8 mouse cellular contexts compared by ENCODE assay signal in genomic region chr9:58535447-58536134, GRCm38 (mm10). TPM values are rescaled to one million over a fixed set of nuclear protein-coding genes. Genes with fewer than 3 reads are reported as not detected.
DNase-seq lines count a peak whose midpoint lies in the region; ATAC-seq and TF ChIP-seq lines count a peak whose summit lies in the region.

No protein-coding gene starts in this region.

- no peak for TF ChIP-seq POLR2A in cortical plate, adult 2 months (IDR thresholded peaks at IDR 0.05; ENCODE audit: extremely low read depth, insufficient read depth, low read length)

- TF ChIP-seq CTCF in G1E (IDR thresholded peaks at IDR 0.05; ENCODE audit: low read depth, low read length): peak; percentile 39; the same call in 1 of the 2 replicates
- TF ChIP-seq CTCF in cortical plate, adult 2 months (IDR thresholded peaks at IDR 0.05; ENCODE audit: extremely low read depth, insufficient read depth, low read length): peak; percentile 57

- peaks cover 5% of the 10 kb centered on the region for H3K9me3 ChIP-seq in G1E (replicated peaks)
- no peaks in the 10 kb centered on the region for H3K9me3 ChIP-seq in hindbrain, embryonic 16.5 days (ENCODE audit: control insufficient read depth, low read length)

- 76% methylated on average over 20 of the region's 20 CpGs for WGBS in hindbrain, embryonic 16.5 days

- ATAC-seq in G1E (ENCODE audit: extremely low read depth, insufficient number of reproducible peaks, low FRiP score, poor library complexity, severe bottlenecking): no peak
- ATAC-seq in hindbrain, embryonic 16.5 days: peak; percentile 57; the same call in 1 of the 2 replicates
- ATAC-seq in monocyte, adult 5-6 weeks (replicated peaks; ENCODE audit: insufficient number of reproducible peaks, low FRiP score, low TSS enrichment, poor library complexity, severe bottlenecking): peak; percentile 48; the same call in 1 of the 2 replicates

- H3K9ac ChIP-seq in hindbrain, embryonic 16.5 days (ENCODE audit: low read depth, low read length): no peak overlapping the region

- no peak overlapping the region for H3K4me3 ChIP-seq in G1E (ENCODE audit: low read depth, low read length)
- H3K4me3 ChIP-seq in cortical plate, adult 2 months (ENCODE audit: insufficient read depth, low read length): no peak overlapping the region
- H3K4me3 ChIP-seq in hindbrain, embryonic 16.5 days (ENCODE audit: low read length): no peak overlapping the region

- peaks cover 35% of the 10 kb centered on the region for H3K4me1 ChIP-seq in G1E (ENCODE audit: insufficient read depth, low read depth, low read length)
- H3K4me1 ChIP-seq in cortical plate, adult 2 months (ENCODE audit: control insufficient read depth, insufficient read depth, low read length): no peaks in the 10 kb centered on the region
- H3K4me1 ChIP-seq in hindbrain, embryonic 16.5 days (ENCODE audit: control insufficient read depth, insufficient read depth, low read depth, low read length): 0 out of 2 replicates have a peak, but pooled peaks cover 3% of the 10 kb centered on the region

- DNase-seq in kidney, postnatal 10 days: peak; percentile 51
- no peak for DNase-seq in kidney, adult 11 months
- DNase-seq in G1E (ENCODE audit: low spot score): no peak
- DNase-seq in urinary bladder, postnatal 10 days (ENCODE audit: low spot score): no peak
- DNase-seq in adrenal gland, adult (ENCODE audit: inconsistent age in 2 of 2, low spot score in 1 of 2): no peak

- H3K36me3 ChIP-seq in G1E (replicated peaks): no peaks in the 10 kb centered on the region
- peaks cover 11% of the 10 kb centered on the region for H3K36me3 ChIP-seq in hindbrain, embryonic 16.5 days (ENCODE audit: control insufficient read depth, insufficient read depth, low read length)

- H3K4me2 ChIP-seq in hindbrain, embryonic 16.5 days (ENCODE audit: low read length): no peak overlapping the region

- no peak overlapping the region for H3K27ac ChIP-seq in cortical plate, adult 2 months (ENCODE audit: insufficient read depth, low read length)
- no peak overlapping the region for H3K27ac ChIP-seq in hindbrain, embryonic 16.5 days (ENCODE audit: low read depth, low read length)

- peaks cover 40% of the 10 kb centered on the region for H3K27me3 ChIP-seq in G1E (ENCODE audit: insufficient read depth, low read length)
- H3K27me3 ChIP-seq in hindbrain, embryonic 16.5 days (replicated peaks; ENCODE audit: control insufficient read depth, insufficient read depth, low read length): no peaks in the 10 kb centered on the region

RNA-seq across cellular contexts. Expression of gene Cd276, which starts 19.6 kb away (rescaled TPM):
- total RNA-seq in G1E (2014; fragmentation: Nextera tagmentation) (0.38 and 0.87 TPM in 2 replicates), G1E (2017) (0.16 and 0.17 TPM in 2 replicates)
- 0.19 and 0.28 TPM in 2 replicates for polyA plus RNA-seq in G1E (2012)
- polyA plus RNA-seq in cortical plate, adult 2 months (2012; rRNA removed): 9.0 and 9.2 TPM in 2 replicates
- 24.6 and 33.7 TPM in 2 replicates for polyA plus RNA-seq in hindbrain, embryonic 16.5 days (2015; fragmentation: Nextera tagmentation; extraction: Ambion mirVana)
- total RNA-seq in monocyte, adult 5-6 weeks (2017): 0.29 to 7.2 TPM (median 0.53 TPM) in 3 replicates

RNA-seq across cellular contexts. Expression of gene Nptn, which starts 46.4 kb away (rescaled TPM):
- total RNA-seq in G1E (2014; fragmentation: Nextera tagmentation) (118 and 124 TPM in 2 replicates), G1E (2017) (162 and 163 TPM in 2 replicates)
- 115 and 121 TPM in 2 replicates for polyA plus RNA-seq in G1E (2012)
- 1,071 and 1,109 TPM in 2 replicates for polyA plus RNA-seq in cortical plate, adult 2 months (2012; rRNA removed)
- 216 and 258 TPM in 2 replicates for polyA plus RNA-seq in hindbrain, embryonic 16.5 days (2015; fragmentation: Nextera tagmentation; extraction: Ambion mirVana)
- 321 to 443 TPM (median 357 TPM) in 3 replicates for total RNA-seq in monocyte, adult 5-6 weeks (2017)

RNA-seq across cellular contexts. Expression of gene Insyn1, which starts 47.2 kb away (rescaled TPM):
- total RNA-seq in G1E (2014; fragmentation: Nextera tagmentation) (not detected in 2 replicates), G1E (2017) (0.05 and 0.12 TPM in 2 replicates)
- polyA plus RNA-seq in G1E (2012): not detected in 2 replicates
- 130 and 143 TPM in 2 replicates for polyA plus RNA-seq in cortical plate, adult 2 months (2012; rRNA removed)
- polyA plus RNA-seq in hindbrain, embryonic 16.5 days (2015; fragmentation: Nextera tagmentation; extraction: Ambion mirVana): 8.5 and 9.6 TPM in 2 replicates
- not detected in 3 replicates for total RNA-seq in monocyte, adult 5-6 weeks (2017)

Comparison
In these comparisons a context has a peak if more than half of its experiments do, and no peak if none do; other contexts are left out.
1. RNA of gene Insyn1, which starts 47.2 kb away (polyA plus RNA-seq): 130 to 143 TPM in cortical plate, adult 2 months; 8.5 to 9.6 TPM in hindbrain, embryonic 16.5 days and not detected in G1E; every median in the first group is over 10 times any median in the second.